ENCODE assay signal across 9 mouse cellular contexts in the genomic region with DNA sequence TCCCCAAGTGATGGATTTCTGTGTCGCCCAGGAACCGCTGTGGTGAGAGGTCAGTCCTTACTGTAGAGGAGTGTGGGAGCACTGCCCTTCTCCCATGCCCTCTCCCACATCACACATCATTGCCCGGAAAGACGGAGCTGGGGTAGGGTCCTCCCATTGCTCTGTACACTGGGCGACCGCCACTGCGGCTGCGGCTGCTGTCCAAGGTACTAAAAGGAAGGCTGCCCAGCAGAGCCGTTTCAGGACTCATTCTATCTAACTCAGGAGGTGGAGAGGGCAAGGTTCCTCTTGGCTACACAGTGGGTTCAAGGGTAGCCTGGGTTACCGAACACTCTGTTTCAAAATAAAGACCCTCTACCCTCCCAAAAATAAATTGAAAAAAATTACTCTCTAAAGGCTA. TPM values are rescaled to one million over a fixed set of nuclear protein-coding genes. Genes with fewer than 3 reads are reported as not detected.
DNase-seq lines count a peak whose midpoint lies in the region; ATAC-seq and TF ChIP-seq lines count a peak whose summit lies in the region.
"Had no signal": no experiment of that assay in that cellular context is flagged by ENCODE, and none has a peak within 500 bp of the region (broad histone marks: within the 10 kb centered on the region; RNA-seq: fewer than 3 reads in every experiment).

No protein-coding gene starts in this region.

- H3K27ac ChIP-seq in kidney, embryonic 14.5 days (ENCODE audit: low read depth, low read length) = no peak overlapping the region
- no peak overlapping the region for H3K27ac ChIP-seq in kidney, embryonic 15.5 days
- no peak overlapping the region for H3K27ac ChIP-seq in MEL (ENCODE audit: control insufficient read depth, low read depth, low read length)
- H3K27ac ChIP-seq: heart, embryonic 15.5 days had no signal

- no peaks in the 10 kb centered on the region for H3K79me2 ChIP-seq in MEL (ENCODE audit: control insufficient read depth, insufficient read depth, low read length, poor library complexity)

- H3K27me3 ChIP-seq in kidney, embryonic 14.5 days (ENCODE audit: control insufficient read depth, insufficient read depth, low read length) = no peaks in the 10 kb centered on the region
- peaks cover 19% of the 10 kb centered on the region for H3K27me3 ChIP-seq in kidney, embryonic 15.5 days
- H3K27me3 ChIP-seq in MEL (ENCODE audit: control insufficient read depth in 1 of 2, insufficient read depth in 2 of 2, low read length in 2 of 2) = no peaks in the 10 kb centered on the region

- DNase-seq in 416B (ENCODE audit: low read depth) (peak; percentile 31), MEL (ENCODE audit: low read depth, low spot score) (peak; percentile 49)
- peak; percentile 76 to 79 for DNase-seq in kidney, postnatal 4 days
- DNase-seq in left cerebral cortex, postnatal 36 days (ENCODE audit: low spot score in 2 of 2) = no peak
- DNase-seq in frontal cortex, postnatal 10 days (ENCODE audit: low spot score in 2 of 2) = no peak
- DNase-seq: left cerebral cortex, postnatal 4 days had no signal

- TF ChIP-seq RAD21 in MEL (IDR thresholded peaks at IDR 0.05; ENCODE audit: low read depth, low read length) = no peak

- no peak overlapping the region for H3K4me2 ChIP-seq in kidney, embryonic 14.5 days (replicated peaks; ENCODE audit: low read depth, low read length)
- H3K4me2 ChIP-seq in kidney, embryonic 15.5 days = no peak overlapping the region
- H3K4me2 ChIP-seq: heart, embryonic 15.5 days had no signal

- H3K4me3 ChIP-seq in kidney, embryonic 14.5 days (ENCODE audit: low read length) = no peak overlapping the region
- no peak overlapping the region for H3K4me3 ChIP-seq in kidney, embryonic 15.5 days (replicated peaks)
- no peak overlapping the region for H3K4me3 ChIP-seq in MEL (ENCODE audit: control insufficient read depth in 1 of 2, insufficient read depth in 1 of 2, low read depth in 2 of 2, low read length in 2 of 2)
- H3K4me3 ChIP-seq: heart, embryonic 15.5 days had no signal

- H3K9ac ChIP-seq in kidney, embryonic 14.5 days (ENCODE audit: low read depth, low read length) = no peak overlapping the region
- no peak overlapping the region for H3K9ac ChIP-seq in kidney, embryonic 15.5 days
- H3K9ac ChIP-seq in MEL (ENCODE audit: control insufficient read depth, low read depth, low read length, poor library complexity, severe bottlenecking) = no peak overlapping the region
- H3K9ac ChIP-seq: heart, embryonic 15.5 days had no signal

- H3K36me3 ChIP-seq in kidney, embryonic 14.5 days (ENCODE audit: control insufficient read depth, insufficient read depth, low read length) = no peaks in the 10 kb centered on the region
- H3K36me3 ChIP-seq in kidney, embryonic 15.5 days = no peaks in the 10 kb centered on the region
- H3K36me3 ChIP-seq in MEL (ENCODE audit: control insufficient read depth in 1 of 2, insufficient read depth in 2 of 2, low read length in 2 of 2) = no peaks in the 10 kb centered on the region
- H3K36me3 ChIP-seq: heart, embryonic 15.5 days had no signal

- intact Hi-C loops in left cerebral cortex, postnatal 36 days (cut with DNase I) = no loop called here

- 9% methylated on average over 10 of the region's 10 CpGs for WGBS in kidney, embryonic 14.5 days
- 7% methylated on average over 10 of the region's 10 CpGs for WGBS in kidney, embryonic 15.5 days

- peak; percentile 28; the same call in 1 of the 2 replicates for ATAC-seq in kidney, embryonic 14.5 days (ENCODE audit: low FRiP score, low TSS enrichment)
- no peak for ATAC-seq in kidney, embryonic 15.5 days (replicated peaks; ENCODE audit: low FRiP score)

- H3K4me1 ChIP-seq in kidney, embryonic 14.5 days (ENCODE audit: control insufficient read depth, insufficient read depth, low read length) = peaks cover 6% of the 10 kb centered on the region
- H3K4me1 ChIP-seq in kidney, embryonic 15.5 days = peaks cover 14% of the 10 kb centered on the region
- H3K4me1 ChIP-seq in MEL (ENCODE audit: control insufficient read depth in 1 of 2, insufficient read depth in 2 of 2, low read length in 2 of 2) = no peaks in the 10 kb centered on the region
- H3K4me1 ChIP-seq: heart, embryonic 15.5 days had no signal

- H3K9me3 ChIP-seq in kidney, embryonic 14.5 days (ENCODE audit: control insufficient read depth, low read length) = no peaks in the 10 kb centered on the region
- H3K9me3 ChIP-seq in kidney, embryonic 15.5 days (replicated peaks) = no peaks in the 10 kb centered on the region
- H3K9me3 ChIP-seq in MEL (replicated peaks; ENCODE audit: insufficient read depth, low read length) = no peaks in the 10 kb centered on the region
- H3K9me3 ChIP-seq: heart, embryonic 15.5 days had no signal

- TF ChIP-seq EP300 in MEL (IDR thresholded peaks at IDR 0.05; ENCODE audit: low read depth in 1 of 2, low read length in 2 of 2) = no peak

- TF ChIP-seq CTCF in MEL (IDR thresholded peaks at IDR 0.05 in 2 of 3, conservative IDR thresholded peaks at IDR 0.05 in 1 of 3; ENCODE audit: control insufficient read depth in 1 of 3, insufficient read depth in 1 of 3, low read depth in 2 of 3, low read length in 3 of 3, poor library complexity in 1 of 3, severe bottlenecking in 1 of 3) = no peak

- no peak for TF ChIP-seq POLR2A in MEL (IDR thresholded peaks at IDR 0.05; ENCODE audit: control insufficient read depth in 1 of 2, insufficient read depth in 1 of 2, low read depth in 1 of 2, low read length in 2 of 2, poor library complexity in 1 of 2)

TF ChIP-seq in MEL, 35 proteins besides CTCF, POLR2A, EP300 and RAD21:
- TF ChIP-seq MEF2A (IDR thresholded peaks at IDR 0.05; ENCODE audit: extremely low read depth, insufficient replicate concordance, low read depth, low read length, poor library complexity, severe bottlenecking) = no peak
- TF ChIP-seq UBTF (IDR thresholded peaks at IDR 0.05; ENCODE audit: borderline replicate concordance, insufficient read depth, low read depth, low read length) = no peak
- TF ChIP-seq CHD2 (IDR thresholded peaks at IDR 0.05; ENCODE audit: low read length) = no peak
- TF ChIP-seq SIN3A (IDR thresholded peaks at IDR 0.05; ENCODE audit: low read length) = peak; percentile 21; the same call in 1 of the 2 replicates
- TF ChIP-seq GATA1 (IDR thresholded peaks at IDR 0.05; ENCODE audit: low read depth, low read length) = no peak

RNA-seq across cellular contexts. Expression of gene Pou2f2, which starts 33.6 kb away (rescaled TPM):
- 0.39 and 0.90 TPM in 2 replicates for polyA plus RNA-seq in kidney, embryonic 14.5 days (2014; fragmentation: Nextera tagmentation; extraction: Ambion mirVana)
- 0.64 and 2.5 TPM in 2 replicates for polyA plus RNA-seq in kidney, embryonic 15.5 days (2015; fragmentation: Nextera tagmentation; extraction: Ambion mirVana)
- 0.73 and 0.75 TPM in 2 replicates for total RNA-seq in MEL (2012; rRNA removed)
- 1 to 10 TPM in 1 of 2 experiments, not detected in 1; 6.4 TPM for polyA plus RNA-seq in MEL (2012; ENCODE audit: insufficient read depth in 1 of 2, insufficient read length in 2 of 2, low read depth in 1 of 2, low replicate concordance in 2 of 2, missing spikeins in 1 of 2)
- total RNA-seq in left cerebral cortex, postnatal 36 days (2021) = 10 to 100 TPM in 1 of 2 experiments, 1 to 10 TPM in 1; 8.4 to 15.4 TPM

Comparison
In these comparisons a context has a peak if more than half of its experiments do, and no peak if none do; other contexts are left out.
1. DNase-seq: peak in 416B (single experiment), MEL (single experiment) and kidney, postnatal 4 days (2 of 2); none in left cerebral cortex, postnatal 36 days (0 of 2) and frontal cortex, postnatal 10 days (0 of 2).